Mouse (Mus musculus) neural tube, embryonic 11.5 days (tissue): ENCODE results near the gene Commd4. TPM values are rescaled to one million over a fixed set of nuclear protein-coding genes. Genes with fewer than 3 reads are reported as not detected.

Source experiments
- ATAC-seq: fragments of 200-750 bp; cut with Nextera tagmentation; 2 replicates; pipeline ENCODE4 v1.8.0; 2017; ENCODE audit warnings: moderate number of reproducible peaks, mild to moderate bottlenecking, moderate TSS enrichment, moderate library complexity; ENCODE audit not compliant: insufficient read depth, low FRiP score, low TSS enrichment
- DNase-seq: peaks from one replicate; pipeline ENCODE4 v3.0.0-alpha.2; 2015; ENCODE audit warnings: low spot score
- H3K27ac ChIP-seq: fragments of 300-500 bp; sonication (generic); 2 replicates; pipeline ENCODE4 v1.5.1; 2014; ENCODE audit warnings: low read depth, mild to moderate bottlenecking, low read length
- H3K27me3 ChIP-seq: fragments of 300-500 bp; sonication (generic); 2 replicates; pipeline ENCODE4 v1.6.1; 2014; ENCODE audit warnings: mild to moderate bottlenecking, low read length, mixed read lengths; ENCODE audit not compliant: control insufficient read depth, insufficient read depth
- H3K36me3 ChIP-seq: fragments of 300-500 bp; sonication (generic); 2 replicates; pipeline ENCODE4 v1.6.1; 2014; ENCODE audit warnings: mild to moderate bottlenecking, low read length, moderate library complexity, mixed read lengths; ENCODE audit not compliant: control insufficient read depth, insufficient read depth
- H3K4me1 ChIP-seq: fragments of 300-500 bp; sonication (generic); 2 replicates; pipeline ENCODE4 v1.6.1; 2014; ENCODE audit warnings: low read length, mixed read lengths; ENCODE audit not compliant: control insufficient read depth, insufficient read depth
- H3K4me2 ChIP-seq: fragments of 300-500 bp; sonication (generic); 2 replicates; pipeline ENCODE4 v1.6.1; 2014; ENCODE audit warnings: low read depth, mild to moderate bottlenecking, moderate library complexity
- H3K4me3 ChIP-seq: fragments of 300-500 bp; sonication (generic); 2 replicates; pipeline ENCODE4 v1.5.1; 2014; ENCODE audit warnings: low read depth, low read length
- H3K9ac ChIP-seq: fragments of 300-500 bp; sonication (generic); 2 replicates; pipeline ENCODE4 v1.6.1; 2014; ENCODE audit warnings: mild to moderate bottlenecking, low read length
- H3K9me3 ChIP-seq: fragments of 300-500 bp; sonication (generic); 2 replicates; pipeline ENCODE4 v1.6.1; 2016; ENCODE audit warnings: low read length; ENCODE audit not compliant: control insufficient read depth
- WGBS: fragments of 180-500 bp; shearing (Covaris S2); extraction: QIAGEN DNeasy Blood & Tissue Kit; methylation state at CpG from one replicate; pipeline ENCODE4 v1.1.7; 2014; 5-methylcytosine and 5-hydroxymethylcytosine counted together
- polyA plus RNA-seq: library from polyadenylated mRNA; unstranded; fragments of >200 nt; fragmentation: Nextera tagmentation; extraction: Ambion mirVana; gene quantifications from 2 replicates; pipeline ENCODE4 v1.2.1, GENCODE M21; 2014

Gene Commd4
- polyA plus RNA-seq, 1 experiment from 2014 or later: 99.0 TPM

DNA sequence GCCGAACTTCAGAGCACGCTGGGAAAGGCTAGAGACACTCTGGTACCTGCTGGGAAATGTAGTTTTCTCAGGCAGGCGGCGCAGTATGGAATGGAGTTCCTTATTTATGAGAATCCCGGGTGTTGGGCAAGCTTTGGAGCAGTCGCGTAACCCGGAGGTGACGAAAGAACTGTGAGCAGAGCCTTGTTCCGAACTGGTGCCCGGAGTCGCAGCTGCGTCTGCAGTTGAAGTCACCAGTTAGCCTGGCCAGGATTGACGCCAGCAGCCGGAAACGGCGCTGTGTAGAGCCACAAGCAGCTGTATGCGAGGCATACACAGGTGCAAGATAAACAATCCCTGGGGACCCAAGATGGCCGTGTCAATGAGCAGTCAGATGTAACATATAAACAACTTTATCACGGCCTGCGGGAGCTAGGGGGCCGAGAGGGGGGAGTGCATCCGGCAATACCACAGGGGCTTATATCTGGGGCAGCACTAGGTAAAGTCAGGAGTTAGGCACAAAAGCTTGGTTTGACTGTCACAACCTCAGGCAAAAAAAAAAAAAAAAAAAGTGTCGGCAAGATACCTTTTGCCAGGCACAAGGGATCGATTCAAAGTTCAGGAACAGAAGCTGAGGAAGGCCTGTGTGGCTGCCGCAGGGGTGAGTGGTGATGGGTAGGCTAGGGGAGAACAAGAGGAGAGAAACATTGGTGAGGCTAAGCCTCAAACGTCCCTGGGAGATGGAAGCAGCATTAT, 9.8 kb downstream of the Commd4 start, which contains the start of gene Neil1:
Neil1 (minus strand) TSS at position 162 of the 735 bp plus-strand sequence.
- H3K9ac ChIP-seq: peak within 1 kb of the TSS; percentile 68
- DNase-seq (peak; percentile 87), ATAC-seq (peak; percentile 83)
- no peaks in the 10 kb centered on the region for H3K9me3 ChIP-seq
- H3K36me3 ChIP-seq: no peaks in the 10 kb centered on the region
- peak within 1 kb of the TSS; percentile 47 for H3K4me3 ChIP-seq
- H3K4me1 ChIP-seq: peaks cover 7% of the 10 kb centered on the region; the same call in 1 of the 2 replicates
- H3K4me2 ChIP-seq: peak within 1 kb of the TSS; percentile 74
- peak within 1 kb of the TSS; percentile 87 for H3K27ac ChIP-seq
- 2% methylated on average over 27 of the region's 27 CpGs for WGBS
- H3K27me3 ChIP-seq: no peaks in the 10 kb centered on the region; the same call in 1 of the 2 replicates

DNA sequence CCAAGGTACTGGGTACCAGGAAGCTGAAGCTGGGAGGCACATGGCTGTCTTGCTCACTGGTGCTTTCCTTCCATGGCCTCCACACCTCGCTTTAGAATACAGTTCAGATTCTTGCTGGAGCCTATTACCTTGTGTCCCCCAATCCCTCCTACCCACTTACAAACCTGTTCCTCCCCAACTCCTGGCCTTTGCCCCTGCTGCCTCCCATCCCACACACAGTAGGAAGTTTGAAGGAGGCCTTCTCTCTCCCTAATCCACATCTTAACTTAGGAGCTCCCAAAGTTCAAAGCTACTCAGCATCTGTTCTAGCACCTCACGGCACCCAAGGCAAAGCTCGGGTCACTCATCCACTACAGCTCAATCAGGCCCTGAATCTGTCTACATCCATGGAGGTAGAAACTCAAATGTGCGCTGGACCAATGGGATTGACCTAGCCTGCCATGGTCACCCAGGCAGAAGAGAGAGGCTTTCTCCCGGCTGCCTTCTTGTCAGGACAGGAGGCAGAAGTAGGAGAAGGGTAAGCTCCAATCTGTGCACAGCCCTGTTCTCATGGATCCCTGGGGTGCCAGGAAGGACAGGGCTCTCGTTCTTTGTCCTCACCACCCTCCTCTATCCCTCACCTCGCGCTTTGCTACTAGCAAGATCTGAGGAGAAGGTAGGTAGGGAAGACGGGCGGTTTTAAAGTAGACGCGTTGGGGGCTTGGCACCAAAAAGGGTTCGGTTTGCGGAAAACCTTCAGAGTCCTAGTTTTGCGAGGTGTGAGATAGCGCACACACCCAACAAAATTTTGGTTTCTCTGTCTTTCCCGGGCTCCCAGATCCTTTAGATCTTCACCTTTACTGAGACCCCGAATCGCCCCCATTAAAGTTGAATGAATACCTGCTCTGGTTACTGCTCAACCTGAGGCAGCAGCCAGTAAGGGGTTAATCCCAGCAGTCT, 10.7 kb downstream of the Commd4 start:
- Histone ChIP-seq H3K4me2 (peak overlapping the region; percentile 74), H3K27ac (no peak overlapping the region), H3K9ac (peak overlapping the region; percentile 68), H3K4me3 (peak overlapping the region; percentile 47), H3K9me3 (no peaks in the 10 kb centered on the region), H3K27me3 (no peaks in the 10 kb centered on the region; the same call in 1 of the 2 replicates), H3K4me1 (peaks cover 7% of the 10 kb centered on the region; the same call in 1 of the 2 replicates), H3K36me3 (no peaks in the 10 kb centered on the region)
- DNase-seq (no peak), ATAC-seq (peak; percentile 33; the same call in 1 of the 2 replicates)
- 9% methylated on average over 19 of the region's 19 CpGs for WGBS

DNA sequence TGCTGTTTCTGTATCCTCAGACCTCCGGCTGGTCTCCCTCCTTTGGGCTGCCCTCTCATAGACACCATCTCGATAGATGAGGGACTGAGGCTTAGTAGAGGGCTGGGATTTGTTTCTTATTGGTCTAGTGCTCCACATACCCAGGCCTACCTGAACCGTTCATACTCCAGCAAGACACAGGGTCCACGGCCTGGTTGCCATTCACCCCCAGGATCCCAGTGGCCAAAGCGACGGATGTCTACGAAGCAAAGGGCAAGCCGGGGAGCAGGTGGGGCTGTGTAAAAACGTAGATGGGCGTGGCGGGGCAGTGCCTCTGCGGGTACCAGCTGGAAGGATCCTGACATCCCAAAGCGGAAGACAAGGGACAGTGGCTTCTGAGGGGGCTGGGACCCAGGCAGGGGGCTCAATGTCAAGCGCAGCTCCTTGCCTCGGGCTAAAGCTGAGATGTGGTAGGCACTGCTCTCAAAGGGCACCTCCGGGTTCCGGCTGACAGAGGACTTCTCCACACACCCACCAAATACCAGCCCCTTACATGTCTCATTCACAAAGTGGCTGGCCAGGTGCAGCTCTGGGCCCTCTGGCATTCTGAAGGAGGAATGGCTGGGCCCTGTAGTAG, 11.6 kb downstream of the Commd4 start:
- Histone ChIP-seq H3K4me2 (no peak overlapping the region), H3K4me3 (no peak overlapping the region), H3K27me3 (no peaks in the 10 kb centered on the region; the same call in 1 of the 2 replicates), H3K4me1 (peaks cover 7% of the 10 kb centered on the region; the same call in 1 of the 2 replicates), H3K9ac (no peak overlapping the region), H3K36me3 (peaks cover 5% of the 10 kb centered on the region), H3K9me3 (no peaks in the 10 kb centered on the region), H3K27ac (no peak overlapping the region)
- ATAC-seq: no peak
- DNase-seq: no peak
- WGBS: 86% methylated on average over 17 of the region's 17 CpGs

DNA sequence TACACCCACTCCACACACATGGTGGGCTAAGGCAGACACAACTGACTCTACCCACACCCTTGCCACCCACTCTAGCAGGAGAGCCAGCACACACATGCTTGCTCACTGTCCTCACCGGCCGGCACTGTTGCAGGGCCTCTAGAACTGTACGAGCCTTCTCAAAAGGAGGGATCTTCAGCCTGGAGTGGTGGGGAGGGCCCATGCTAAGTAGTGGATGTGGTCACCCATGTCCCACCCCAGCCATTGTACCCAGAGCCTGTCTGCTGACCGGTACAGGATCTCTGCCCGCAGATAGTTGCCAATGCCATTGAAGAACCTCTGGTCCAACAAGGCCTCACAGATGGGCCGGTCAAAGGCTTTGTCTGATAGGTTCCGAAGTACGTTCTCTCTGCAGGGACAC, 13.3 kb downstream of the Commd4 start:
- no peak for ATAC-seq
- DNase-seq: no peak
- Histone ChIP-seq H3K27me3 (no peaks in the 10 kb centered on the region; the same call in 1 of the 2 replicates), H3K9ac (no peak overlapping the region), H3K4me1 (peaks cover 7% of the 10 kb centered on the region; the same call in 1 of the 2 replicates), H3K4me3 (no peak overlapping the region), H3K27ac (no peak overlapping the region), H3K4me2 (no peak overlapping the region), H3K9me3 (no peaks in the 10 kb centered on the region), H3K36me3 (peaks cover 9% of the 10 kb centered on the region)
- WGBS: 90% methylated on average over 8 of the region's 8 CpGs

DNA sequence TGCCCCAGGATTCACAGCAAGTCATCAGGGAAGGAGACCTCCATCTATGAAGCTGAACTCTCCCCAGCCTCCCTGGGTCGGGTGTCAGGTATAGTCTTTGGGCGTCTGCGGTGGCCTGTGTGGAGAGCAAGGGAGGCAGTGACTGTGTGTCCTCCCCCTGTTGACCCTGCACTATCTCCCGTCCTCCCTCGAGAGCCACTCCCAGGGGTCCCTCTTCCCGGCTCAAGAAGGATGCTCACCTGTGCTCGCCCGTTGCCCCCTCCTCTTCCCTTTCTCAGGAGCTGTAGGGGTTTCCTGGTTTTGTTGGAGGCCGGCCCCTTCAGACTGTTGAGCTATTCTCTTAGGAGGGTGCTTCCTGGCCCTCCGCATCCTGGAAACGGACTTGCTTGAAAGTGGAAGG, 14.9 kb downstream of the Commd4 start:
- ATAC-seq (no peak), DNase-seq (no peak)
- Histone ChIP-seq H3K27me3 (no peaks in the 10 kb centered on the region; the same call in 1 of the 2 replicates), H3K27ac (no peak overlapping the region), H3K9ac (no peak overlapping the region), H3K9me3 (no peaks in the 10 kb centered on the region), H3K36me3 (peaks cover 13% of the 10 kb centered on the region), H3K4me1 (peaks cover 4% of the 10 kb centered on the region; the same call in 1 of the 2 replicates), H3K4me2 (no peak overlapping the region), H3K4me3 (no peak overlapping the region)
- 90% methylated on average over 11 of the region's 11 CpGs for WGBS

DNA sequence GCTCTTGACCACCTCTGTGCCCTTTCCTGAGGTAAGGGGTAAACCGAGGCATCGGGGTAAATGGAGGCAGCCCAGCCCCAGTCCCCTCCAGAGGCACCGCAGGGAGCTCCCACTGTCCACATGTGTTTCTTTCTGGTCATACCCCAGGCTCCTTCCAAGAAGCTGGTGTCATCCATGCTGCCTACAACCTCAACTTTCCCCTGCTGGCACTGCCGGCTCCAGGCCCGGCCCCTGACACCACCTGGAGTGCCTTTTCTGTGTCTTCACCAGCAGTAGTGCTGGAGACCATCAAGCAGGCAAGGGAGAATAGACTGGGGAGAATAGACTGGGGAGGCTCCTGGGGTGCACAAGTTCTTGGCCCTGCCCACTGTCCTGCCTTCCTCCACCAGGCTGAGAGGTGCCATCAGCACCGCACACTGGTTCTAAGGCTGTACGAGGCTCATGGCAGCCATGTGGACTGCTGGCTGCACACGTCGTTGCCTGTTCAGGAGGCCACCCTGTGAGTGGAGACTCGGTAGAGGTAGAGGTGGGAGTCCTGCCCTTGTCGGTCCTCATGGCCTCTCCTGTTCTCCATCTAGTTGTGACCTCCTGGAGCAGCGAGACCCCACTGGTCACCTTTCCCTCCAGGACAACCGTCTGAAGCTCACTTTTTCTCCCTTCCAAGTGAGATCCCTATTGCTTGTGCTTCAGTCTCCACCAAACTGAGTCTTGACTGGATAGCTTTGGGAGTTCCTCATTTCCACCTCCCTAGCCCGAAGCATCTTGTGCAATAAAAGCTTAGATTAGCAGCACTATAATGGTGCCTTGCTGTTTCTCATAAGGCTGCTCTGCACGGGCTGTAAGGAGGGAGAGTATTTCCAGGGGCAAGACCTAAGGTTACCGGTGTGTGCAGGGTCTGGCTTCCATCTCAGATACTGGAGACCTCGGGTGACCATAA, 16.4 kb downstream of the Commd4 start:
- Histone ChIP-seq H3K4me1 (no peaks in the 10 kb centered on the region), H3K9me3 (no peaks in the 10 kb centered on the region), H3K36me3 (peaks cover 21% of the 10 kb centered on the region), H3K4me2 (no peak overlapping the region), H3K27ac (no peak overlapping the region), H3K4me3 (no peak overlapping the region), H3K27me3 (no peaks in the 10 kb centered on the region; the same call in 1 of the 2 replicates), H3K9ac (no peak overlapping the region)
- WGBS: 90% methylated on average over 17 of the region's 17 CpGs
- ATAC-seq (no peak), DNase-seq (no peak)

DNA sequence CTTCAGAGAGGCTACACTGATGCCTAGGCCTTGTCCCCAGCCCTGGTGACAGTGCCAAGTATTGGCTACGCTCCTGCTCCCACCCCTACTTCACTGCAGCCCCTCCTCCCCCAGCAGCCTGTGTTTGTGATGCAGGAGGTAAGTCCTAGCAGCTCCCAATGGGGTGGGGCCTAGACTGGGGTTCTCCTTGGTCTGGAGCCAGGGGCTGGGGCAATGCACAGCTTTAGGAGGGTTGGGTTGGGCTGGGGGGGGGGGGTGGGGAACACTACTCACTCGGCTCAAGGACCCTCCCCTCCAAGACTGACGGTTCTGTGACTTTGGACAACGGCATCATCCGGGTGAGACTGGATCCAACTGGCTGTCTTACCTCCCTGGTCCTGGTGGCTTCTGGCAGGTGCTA, 18.6 kb downstream of the Commd4 start:
- peaks cover 23% of the 10 kb centered on the region for H3K36me3 ChIP-seq
- DNase-seq (no peak), ATAC-seq (no peak)
- no peak overlapping the region for H3K4me3 ChIP-seq
- no peak overlapping the region for H3K4me2 ChIP-seq
- 90% methylated on average over 5 of the region's 5 CpGs for WGBS
- H3K9ac ChIP-seq: no peak overlapping the region
- no peaks in the 10 kb centered on the region for H3K4me1 ChIP-seq
- H3K27ac ChIP-seq: no peak overlapping the region
- no peaks in the 10 kb centered on the region for H3K9me3 ChIP-seq
- H3K27me3 ChIP-seq: no peaks in the 10 kb centered on the region
